Mouse (Mus musculus) gonadal fat pad, adult 2 months (tissue): ENCODE measurements around the gene Slc34a1. TPM values are rescaled to one million over a fixed set of nuclear protein-coding genes. Genes with fewer than 3 reads are reported as not detected.
"Not testable (repeated sequence)": the region's sequence is repeated elsewhere in the genome, so short reads cannot be mapped to it uniquely, and the experiment has no call there.

ENCODE experiments used
- DNase-seq: peaks from one replicate; pipeline ENCODE4 v3.0.0-alpha.2; 2012; ENCODE audit warnings: low read depth
- polyA plus RNA-seq: library from polyadenylated mRNA; depleted of rRNA; stranded (reverse); fragments of >200 nt; gene quantifications from 2 replicates; pipeline ENCODE4 v1.2.3, GENCODE M21; 2012

The Slc34a1 gene
- polyA plus RNA-seq, 1 experiment, result 0.34 TPM

- DNase-seq, result no peak
These were observed 7.1 kb downstream of the Slc34a1 start for GRCm38 (mm10) chr13:55404853-55405782.

- DNase-seq, result no peak
These were observed 7.9 kb downstream of the Slc34a1 start for GRCm38 (mm10) chr13:55405783-55406390.

- DNase-seq, result no peak
These were observed 9.4 kb downstream of the Slc34a1 start for GRCm38 (mm10) chr13:55407341-55407740.

- DNase-seq, result no peak
These were observed 10.6 kb downstream of the Slc34a1 start for GRCm38 (mm10) chr13:55408546-55409120.

GRCm38 (mm10) chr13:55411826-55412225, 13.8 kb downstream of the Slc34a1 start:
- no peak for DNase-seq

GRCm38 (mm10) chr13:55412643-55413307, 14.8 kb downstream of the Slc34a1 start:
- DNase-seq, result no peak

GRCm38 (mm10) chr13:55413333-55413732, 15.3 kb downstream of the Slc34a1 start:
- no peak for DNase-seq

- DNase-seq, result no peak
These were observed 16.9 kb downstream of the Slc34a1 start, which contains the start of gene Pfn3 for GRCm38 (mm10) chr13:55414743-55415380. Gene Pfn3 (minus strand): TSS chr13:55415232.

GRCm38 (mm10) chr13:55418004-55418403, 20.0 kb downstream of the Slc34a1 start:
- no peak for DNase-seq

GRCm38 (mm10) chr13:55419142-55419541, 21.2 kb downstream of the Slc34a1 start:
- DNase-seq, result no peak

GRCm38 (mm10) chr13:55420018-55420932, 22.3 kb downstream of the Slc34a1 start:
- no peak for DNase-seq

- DNase-seq, result no peak
These were observed 23.2 kb downstream of the Slc34a1 start for GRCm38 (mm10) chr13:55420933-55421800.

- DNase-seq, result no peak
These were observed 28.6 kb downstream of the Slc34a1 start, which contains the start of gene F12 for GRCm38 (mm10) chr13:55426613-55427012. Gene F12 (minus strand): TSS chr13:55426793.

- DNase-seq, result no peak
These were observed 31.4 kb downstream of the Slc34a1 start for GRCm38 (mm10) chr13:55429226-55429888.

GRCm38 (mm10) chr13:55430566-55430965, 32.6 kb downstream of the Slc34a1 start:
- no peak for DNase-seq

- DNase-seq, result no peak
These were observed 34.1 kb downstream of the Slc34a1 start for GRCm38 (mm10) chr13:55431889-55432685.

- DNase-seq, result not testable (repeated sequence)
These were observed 39.2 kb downstream of the Slc34a1 start for GRCm38 (mm10) chr13:55437111-55437629.
